In the genomic region with DNA sequence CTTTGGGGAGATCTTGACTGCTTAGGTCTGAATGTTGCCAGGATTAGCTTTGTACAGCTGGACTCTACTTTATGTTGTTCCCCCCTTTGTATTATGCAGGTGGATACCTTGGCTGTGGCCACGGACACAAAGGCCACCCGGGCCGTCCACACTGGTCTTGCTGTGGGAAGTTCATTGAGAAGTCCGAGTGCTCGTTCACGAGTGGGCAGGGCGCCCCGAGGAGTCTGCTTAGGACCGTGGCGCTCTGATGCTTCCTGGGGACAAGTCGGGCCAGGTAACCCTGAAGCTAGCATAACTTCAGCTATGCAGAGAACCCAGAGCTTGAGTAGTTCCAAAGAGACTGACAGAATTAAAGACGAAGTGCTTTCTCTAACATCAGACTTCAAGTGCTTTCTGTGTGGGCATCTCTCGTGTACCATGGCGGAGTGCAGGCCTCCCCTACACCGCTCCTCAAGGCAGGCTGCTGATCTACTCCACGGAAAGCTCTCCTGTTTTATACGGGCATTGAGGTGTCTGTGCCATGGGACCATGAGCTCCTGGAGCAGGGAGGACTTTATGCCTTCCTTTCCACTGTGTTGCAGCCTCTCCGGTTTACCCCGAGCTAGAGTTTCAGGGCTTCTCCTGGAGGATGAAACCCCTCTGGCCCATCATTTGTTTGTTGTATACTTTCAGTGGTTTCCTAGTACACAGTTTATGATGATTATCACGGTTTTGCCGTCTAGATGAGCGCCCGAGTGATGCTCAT, we compare ENCODE assay signal across 14 mouse cellular contexts.
"Had no signal": no experiment of that assay in that cellular context is flagged by ENCODE, and none has a peak within 500 bp of the region (broad histone marks: within the 10 kb centered on the region; RNA-seq: fewer than 3 reads in every experiment).

No protein-coding gene starts in this region.

- DNase-seq: liver, postnatal 0 days; lung, adult 2 months; midbrain, embryonic 14.5 days; right cerebral cortex, adult 18-20 months; right cerebral cortex, postnatal 25 days; right cerebral cortex, postnatal 4 days; spleen, adult 18-20 months; thymus, adult 18-20 months had no signal

- H3K9me3 ChIP-seq: liver, embryonic 15.5 days; lung, embryonic 15.5 days; midbrain, embryonic 12.5 days; neural tube, embryonic 13.5 days; neural tube, embryonic 15.5 days had no signal

- H3K4me1 ChIP-seq: lung, embryonic 15.5 days had no signal

- H3K27me3 ChIP-seq: liver, embryonic 15.5 days; lung, embryonic 15.5 days; midbrain, embryonic 12.5 days; neural tube, embryonic 13.5 days; neural tube, embryonic 15.5 days had no signal

- H3K27ac ChIP-seq: liver, embryonic 15.5 days; lung, embryonic 15.5 days; midbrain, embryonic 12.5 days; neural tube, embryonic 13.5 days; neural tube, embryonic 15.5 days had no signal

- H3K36me3 ChIP-seq: liver, embryonic 15.5 days had no signal

- H3K4me3 ChIP-seq: liver, embryonic 15.5 days; lung, embryonic 15.5 days; midbrain, embryonic 12.5 days; myocyte; neural tube, embryonic 13.5 days; neural tube, embryonic 15.5 days had no signal
